Mouse (Mus musculus): ENCODE measurements around the gene Nfatc4.

DNA sequence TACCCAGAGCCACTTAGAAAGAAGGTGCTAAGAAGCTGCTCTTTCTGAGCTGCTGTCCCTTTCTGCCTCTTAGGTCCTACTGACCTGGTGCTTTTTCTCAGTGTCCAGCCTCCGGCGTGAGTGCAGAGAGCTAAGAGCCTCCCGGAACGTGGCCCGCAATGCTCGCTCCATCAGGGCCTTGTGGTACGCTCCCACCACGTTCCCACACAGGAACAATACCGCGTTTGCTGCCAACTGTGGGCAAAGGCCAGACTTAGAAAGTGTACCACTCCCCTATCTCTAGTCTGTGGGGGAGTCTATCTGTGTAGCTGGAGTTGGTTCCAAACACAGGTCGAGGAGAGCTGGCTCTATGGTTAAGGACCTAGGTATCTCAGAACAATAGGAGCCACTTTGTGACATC is 42.2 kb upstream of the Nfatc4 start:
- no peak for TF ChIP-seq CTCF (IDR thresholded peaks at IDR 0.05; ENCODE audit: extremely low read depth, insufficient read length, insufficient replicate concordance, low read depth, low read length)
- TF ChIP-seq POLR2A (IDR thresholded peaks at IDR 0.05; ENCODE audit: low read depth, low read length): no peak
